Mouse (Mus musculus) ovary, adult 18-20 months (tissue): ENCODE results near the gene Thsd7b.
"Not testable (repeated sequence)": the region's sequence is repeated elsewhere in the genome, so short reads cannot be mapped to it uniquely, and the experiment has no call there.

Experiments
- DNase-seq: peaks from one replicate; pipeline ENCODE4 v3.0.0; 2022; ENCODE audit warnings: low spot score, mixed read lengths

Thsd7b gene

DNA sequence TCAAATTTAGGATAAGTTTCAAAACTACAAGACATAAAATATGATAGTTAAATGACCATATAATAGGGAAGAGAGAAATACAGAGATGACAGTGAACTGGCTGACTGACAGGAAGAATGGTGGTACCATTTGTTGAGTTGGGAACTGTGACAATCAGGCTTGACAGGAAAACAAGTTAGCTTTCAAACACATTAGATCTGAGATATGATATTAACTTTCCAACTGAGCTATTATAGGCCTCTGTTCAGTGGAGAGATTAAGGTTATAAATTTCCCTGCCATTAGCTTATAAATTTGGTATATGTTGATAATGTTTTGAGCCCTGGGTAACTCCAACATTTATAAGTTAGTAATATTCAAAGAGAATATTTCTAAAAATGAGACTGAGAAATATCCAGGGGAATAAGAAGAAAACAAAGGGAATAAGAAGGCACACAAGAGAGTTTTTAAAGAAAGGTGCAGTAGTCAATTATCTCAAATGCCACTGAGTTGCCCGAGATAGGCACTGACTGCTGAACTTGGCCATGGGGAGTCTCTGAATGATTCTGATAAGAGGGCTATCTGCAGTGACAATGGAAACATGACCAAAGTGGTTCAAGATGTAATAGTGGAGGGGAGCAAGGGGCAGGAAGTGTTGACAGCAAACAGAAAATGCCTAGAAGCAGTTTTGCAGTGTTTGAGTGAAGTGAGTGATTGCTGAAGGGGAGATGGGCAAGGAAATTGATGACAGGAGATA lies 839.6 kb downstream of the Thsd7b start:
- no peak for DNase-seq

DNA sequence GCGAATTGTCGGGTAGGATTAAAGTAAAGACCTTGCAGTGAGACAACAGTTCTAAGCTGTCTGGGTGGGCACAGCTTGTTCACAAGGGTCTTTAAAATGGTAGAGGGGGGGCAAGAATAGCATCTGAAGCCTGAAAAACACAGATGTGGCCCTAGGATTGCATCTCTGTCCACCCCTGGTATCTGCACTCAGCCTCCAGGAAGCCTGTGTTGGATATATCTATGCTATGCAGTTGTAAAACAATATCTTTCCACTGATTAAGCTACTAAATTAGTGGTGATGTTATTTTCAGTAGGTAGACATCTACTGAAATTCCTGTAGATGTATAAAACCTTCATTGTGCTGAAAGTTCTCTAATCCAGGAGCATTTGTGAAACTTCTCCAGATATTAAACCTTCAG lies 840.4 kb downstream of the Thsd7b start:
- DNase-seq = no peak

- no peak for DNase-seq
These were observed 857.8 kb downstream of the Thsd7b start for GRCm38 (mm10) chr1:130130901-130131300.

DNA sequence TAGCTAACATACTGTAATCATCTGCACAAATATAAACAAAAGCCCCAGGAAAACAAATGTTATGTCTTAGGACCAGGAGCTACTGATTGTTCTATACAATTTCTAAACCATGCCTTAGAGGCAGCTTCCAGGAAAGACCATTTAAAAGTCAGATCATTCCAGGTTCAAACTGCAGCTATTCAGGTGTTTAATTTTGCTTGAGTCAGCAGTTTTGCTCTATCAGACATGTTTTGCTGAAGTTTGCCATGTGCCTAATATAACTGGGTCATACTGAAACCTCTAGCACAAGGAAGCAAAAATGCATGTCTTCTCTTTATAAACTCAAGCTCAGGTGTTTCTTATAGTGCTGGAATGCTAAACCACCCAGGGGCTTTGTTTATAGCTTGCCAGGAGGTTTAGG lies 893.1 kb downstream of the Thsd7b start:
- DNase-seq = no peak

DNA sequence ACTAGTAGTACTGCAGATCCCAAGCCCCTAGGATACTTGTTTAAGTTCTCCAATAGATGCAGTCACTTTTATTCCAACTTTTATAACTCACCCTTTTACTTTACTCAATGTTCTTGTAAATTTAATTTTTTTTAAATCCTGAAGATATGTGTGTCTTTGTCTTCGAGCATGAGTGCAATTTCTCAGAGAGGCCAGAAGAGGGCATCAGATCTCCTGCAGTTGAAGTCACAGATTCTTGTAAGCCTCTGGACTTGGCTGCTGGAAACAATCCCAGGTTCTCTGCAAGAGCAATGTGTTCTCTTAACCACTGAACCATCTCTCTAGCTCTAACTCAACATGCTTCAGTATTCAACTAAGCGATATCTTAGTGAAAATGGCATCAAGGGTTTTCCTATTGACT lies 894.2 kb downstream of the Thsd7b start:
- DNase-seq = no peak

DNA sequence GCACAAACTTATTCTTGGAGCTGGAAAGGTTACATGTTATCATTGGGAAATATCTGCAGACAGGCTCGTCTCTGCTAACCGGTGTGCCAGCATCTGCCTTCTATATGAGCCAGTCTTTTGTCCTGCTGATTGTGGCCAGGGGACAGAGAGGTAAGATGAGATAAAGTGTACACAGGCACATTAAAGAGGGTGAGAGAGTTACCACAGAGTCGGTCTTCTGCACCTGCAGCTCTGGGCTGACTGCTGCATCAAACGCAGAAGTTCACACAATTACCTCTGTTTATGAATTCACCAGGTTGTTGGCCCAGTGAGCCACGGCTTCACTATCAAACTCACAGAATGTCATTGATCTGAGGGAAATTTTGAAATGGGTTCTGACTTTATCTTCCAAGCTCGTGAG lies 896.8 kb downstream of the Thsd7b start:
- no peak for DNase-seq

- no peak for DNase-seq
These were observed 897.2 kb downstream of the Thsd7b start for GRCm38 (mm10) chr1:130170290-130170689.

- not testable (repeated sequence) for DNase-seq
These were observed 913.7 kb downstream of the Thsd7b start for GRCm38 (mm10) chr1:130186836-130187235.

- DNase-seq = no peak
These were observed 919.3 kb downstream of the Thsd7b start for GRCm38 (mm10) chr1:130192190-130193028.

- no peak for DNase-seq
These were observed 944.3 kb downstream of the Thsd7b start for GRCm38 (mm10) chr1:130217404-130217803.

DNA sequence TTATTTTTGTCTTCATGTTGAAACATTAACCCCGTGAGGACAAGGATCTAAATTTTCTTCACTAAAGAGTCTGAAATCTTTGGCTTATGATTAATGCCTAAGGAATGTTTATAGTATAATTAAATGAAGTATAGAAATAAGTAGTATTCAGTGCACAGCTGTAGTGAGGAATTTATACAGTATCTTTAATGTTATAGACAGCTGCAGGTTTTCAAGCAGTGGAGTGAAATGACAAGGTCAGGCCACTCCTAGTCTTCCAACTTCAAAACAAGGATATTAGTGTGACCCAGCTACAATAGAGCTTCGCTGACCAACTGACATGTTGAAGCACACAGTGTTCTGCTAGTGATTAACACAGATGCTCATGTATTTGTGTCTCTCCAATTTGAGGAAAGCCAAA lies 949.8 kb downstream of the Thsd7b start:
- DNase-seq = no peak

DNA sequence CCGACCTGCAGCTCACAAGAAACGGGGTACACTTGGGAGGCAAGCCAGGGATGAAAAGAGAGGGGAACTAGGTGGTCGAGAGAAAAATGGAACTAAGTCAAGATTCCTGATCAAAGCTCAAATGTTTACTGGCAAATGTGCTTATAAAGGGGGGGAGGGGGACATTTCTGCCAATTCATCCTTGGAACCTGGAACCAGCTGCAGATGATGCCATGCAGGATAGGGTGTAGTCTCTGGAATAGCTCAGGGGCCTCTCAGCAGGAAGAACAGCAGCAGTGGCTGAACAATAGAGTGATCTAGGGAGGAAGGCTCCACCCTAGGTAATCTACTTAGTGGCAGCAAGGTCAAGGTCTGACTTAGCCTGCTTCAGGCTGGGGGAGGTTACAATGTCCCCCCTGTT lies 972.5 kb downstream of the Thsd7b start:
- DNase-seq = no peak

- not testable (repeated sequence) for DNase-seq
These were observed 973.2 kb downstream of the Thsd7b start for GRCm38 (mm10) chr1:130246264-130246663.

GRCm38 (mm10) chr1:130246930-130247329 lies 973.8 kb downstream of the Thsd7b start:
- not testable (repeated sequence) for DNase-seq

GRCm38 (mm10) chr1:130262046-130262445 lies 988.9 kb downstream of the Thsd7b start:
- DNase-seq = no peak
